Mouse (Mus musculus): ENCODE results near the gene Abcd4. TPM values are rescaled to one million over a fixed set of nuclear protein-coding genes. Genes with fewer than 3 reads are reported as not detected.

Abcd4 gene
- total RNA-seq (2021) = 10 to 100 TPM; 10.4 to 11.9 TPM
- long read RNA-seq, experiment 1, transcript Abcd4-201 (19 exons, 2,309 nt) = major isoform, 12 of 24 reads
- long read RNA-seq, experiment 1, partial matches to known transcripts = 0 of 24 reads
- long read RNA-seq, experiment 1, other reads (novel, unspliced or antisense) = 12 of 24 reads
- long read RNA-seq, experiment 2, transcript Abcd4-201 (19 exons, 2,309 nt) = major isoform, 7 of 11 reads
- long read RNA-seq, experiment 2, partial matches to known transcripts = 0 of 11 reads
- long read RNA-seq, experiment 2, other reads (novel, unspliced or antisense) = 4 of 11 reads

DNA sequence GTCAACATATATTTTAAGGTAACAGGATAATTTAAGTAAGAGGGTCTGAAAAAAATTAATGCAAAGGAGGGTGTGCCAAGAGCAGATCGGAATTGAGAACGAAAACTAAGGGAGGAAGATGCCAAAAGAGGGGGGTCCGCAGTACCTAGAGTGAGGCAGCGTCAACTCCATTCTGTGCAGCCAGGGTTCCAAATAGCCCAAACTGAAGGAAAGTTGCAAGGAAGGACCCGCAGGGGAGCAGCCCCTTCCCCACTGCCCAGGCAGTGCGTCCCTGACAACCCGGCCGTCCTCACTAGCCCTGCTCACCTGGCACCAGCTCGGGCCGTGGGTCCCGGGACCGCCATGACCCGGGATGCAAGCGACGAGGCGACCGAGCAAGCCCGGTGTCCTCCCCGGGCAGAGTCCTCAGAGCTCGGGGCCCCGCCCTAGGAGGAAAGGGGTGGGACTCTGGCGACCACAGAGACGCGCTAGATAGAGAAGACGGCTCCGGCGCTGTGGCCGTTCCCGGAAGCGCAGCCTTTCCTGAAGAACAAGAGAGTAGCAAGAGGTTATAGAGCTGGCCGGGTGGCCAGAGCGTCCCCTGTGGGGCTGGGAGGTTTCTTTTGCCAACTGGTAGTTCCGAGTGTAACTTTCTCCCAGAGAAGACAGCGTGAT is at the start of gene Abcd4:
Gene Abcd4, minus strand, starts transcription at position 437 of the 654 bp plus-strand sequence.
- intact Hi-C loops (cut with DNase I) = no loop called here
- DNase-seq (ENCODE audit: low spot score in 2 of 2) = peak; percentile 93

DNA sequence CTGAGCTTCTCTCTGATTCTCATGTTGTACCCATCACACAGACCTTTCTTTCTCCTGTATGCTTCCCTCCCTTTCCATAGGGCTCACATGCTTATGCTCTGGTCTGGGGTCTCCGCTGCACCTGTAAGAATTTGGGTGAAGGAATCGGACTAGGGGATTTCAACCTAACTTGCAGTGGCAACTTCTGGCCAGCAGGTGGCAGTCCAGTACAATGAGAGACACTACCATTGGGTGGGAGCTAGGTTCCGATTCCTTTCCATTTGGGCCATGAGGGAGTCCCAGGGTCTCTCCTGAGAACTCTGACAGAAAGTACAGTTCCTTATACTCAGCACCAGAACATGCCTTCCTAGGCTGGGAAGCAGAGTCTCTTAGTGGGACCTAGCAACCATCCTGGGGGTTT is 36.7 kb upstream of the Abcd4 start:
- DNase-seq (ENCODE audit: low spot score in 2 of 2) = peak; percentile 54 to 81
- intact Hi-C loops (cut with DNase I) = loop anchor here (1.0 to 5.0 kb wide), 2 partner anchors 43 to 101 kb away; partner anchors contain the start of gene Syndig1l

- intact Hi-C loops (cut with DNase I) = loop anchor here (5.0 kb wide), 1 partner anchor 47 kb away; the partner anchor contains the start of gene Syndig1l
- no peak for DNase-seq (ENCODE audit: low spot score in 2 of 2)
These were observed 33.0 kb upstream of the Abcd4 start for GRCm38 (mm10) chr12:84650234-84650633.

DNA sequence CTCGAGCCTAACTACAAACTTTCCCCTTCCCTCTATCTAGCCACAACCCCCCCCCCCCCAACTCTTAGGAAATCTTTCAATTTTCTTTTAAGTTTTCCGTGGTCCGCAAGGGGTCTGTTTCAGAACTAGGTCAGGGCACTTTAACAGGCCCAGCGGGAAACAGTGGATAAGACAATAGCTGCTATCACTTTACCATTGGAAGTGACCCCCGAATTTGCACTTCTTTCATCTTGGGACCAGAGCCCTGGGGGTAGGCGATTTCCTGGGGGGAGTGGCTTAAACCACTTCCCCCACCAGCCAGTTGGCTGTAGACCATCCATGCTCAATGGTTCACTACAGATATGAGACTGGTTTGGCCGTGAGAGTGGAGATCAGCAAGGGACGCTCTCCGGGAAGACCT is 23.4 kb upstream of the Abcd4 start, which contains the start of gene Vrtn:
Gene Vrtn, plus strand, starts transcription at position 366 of the 400 bp plus-strand sequence.
- intact Hi-C loops (cut with DNase I) = no loop called here
- DNase-seq (ENCODE audit: low spot score in 2 of 2) = no peak

GRCm38 (mm10) chr12:84640253-84640652 is 23.0 kb upstream of the Abcd4 start:
- DNase-seq (ENCODE audit: low spot score in 2 of 2) = no peak
- intact Hi-C loops (cut with DNase I) = no loop called here

GRCm38 (mm10) chr12:84631867-84632266 is 14.7 kb upstream of the Abcd4 start:
- intact Hi-C loops (cut with DNase I) = no loop called here
- no peak for DNase-seq (ENCODE audit: low spot score in 2 of 2)

- peak; percentile 11 to 24 for DNase-seq (ENCODE audit: low spot score in 2 of 2)
- intact Hi-C loops (cut with DNase I) = no loop called here
These were observed 7.9 kb upstream of the Abcd4 start for GRCm38 (mm10) chr12:84625116-84625515.

- intact Hi-C loops (cut with DNase I) = no loop called here
These were observed 7.4 kb upstream of the Abcd4 start for GRCm38 (mm10) chr12:84624601-84625000.

DNA sequence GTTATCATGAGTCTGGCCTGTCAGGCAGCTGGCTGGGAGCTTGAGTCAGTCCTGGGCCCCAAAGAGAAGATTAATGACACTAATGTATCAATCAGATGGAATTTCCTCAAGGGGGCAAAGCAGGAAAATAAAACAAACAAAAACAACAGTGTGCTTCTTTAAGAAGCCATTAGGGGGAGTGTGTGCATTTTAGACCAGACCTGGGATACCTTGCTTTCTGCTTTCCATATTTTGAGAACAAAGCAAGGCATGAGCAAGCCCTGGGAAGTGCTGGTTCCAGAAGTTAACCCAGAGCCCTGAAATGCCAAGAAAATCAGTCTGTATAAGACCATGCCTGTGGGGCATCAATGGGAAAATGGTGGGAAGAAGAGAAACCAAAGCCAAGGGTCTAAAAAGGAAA is 3.8 kb upstream of the Abcd4 start:
- DNase-seq (ENCODE audit: low spot score in 2 of 2) = no peak
- intact Hi-C loops (cut with DNase I) = no loop called here

More at GRCm38 (mm10) chr12:84624601-84625000, 7.4 kb upstream of the Abcd4 start:
- no peak for DNase-seq (ENCODE audit: low spot score in 2 of 2)

- intact Hi-C loops (cut with DNase I) = no loop called here
These were observed 450 bp upstream of the Abcd4 start for GRCm38 (mm10) chr12:84617663-84618062.

DNA sequence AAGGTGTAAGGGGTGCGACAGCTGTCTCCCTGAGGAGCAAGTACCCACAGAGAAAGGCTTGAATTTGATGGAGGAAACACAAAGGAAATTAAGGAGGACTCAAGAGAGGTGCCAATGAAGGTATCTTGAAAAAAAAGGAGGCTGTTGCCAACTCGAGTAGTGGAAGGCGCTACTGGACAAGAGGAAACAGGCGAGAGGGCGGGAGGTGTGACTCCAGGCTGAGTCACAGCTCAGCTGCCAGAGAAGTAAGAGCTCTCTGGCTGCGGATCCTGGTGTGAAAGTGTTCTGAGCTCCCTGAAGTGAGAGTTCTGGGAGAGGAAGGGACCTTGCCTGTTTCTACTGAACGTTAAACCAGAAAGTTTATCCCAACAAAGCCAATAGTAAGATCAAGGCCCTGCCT is 2.7 kb downstream of the Abcd4 start:
- intact Hi-C loops (cut with DNase I) = no loop called here
- peak; percentile 33 to 51 for DNase-seq (ENCODE audit: low spot score in 2 of 2)

More at GRCm38 (mm10) chr12:84617663-84618062, 450 bp upstream of the Abcd4 start:
- no peak for DNase-seq (ENCODE audit: low spot score in 2 of 2)

GRCm38 (mm10) chr12:84614001-84614400 is 3.2 kb downstream of the Abcd4 start:
- DNase-seq (ENCODE audit: low spot score in 2 of 2) = no peak
- intact Hi-C loops (cut with DNase I) = no loop called here

GRCm38 (mm10) chr12:84612518-84612917 is 4.7 kb downstream of the Abcd4 start:
- intact Hi-C loops (cut with DNase I) = no loop called here
- no peak for DNase-seq (ENCODE audit: low spot score in 2 of 2)

- intact Hi-C loops (cut with DNase I) = no loop called here
- DNase-seq (ENCODE audit: low spot score in 2 of 2) = no peak
These were observed 5.5 kb downstream of the Abcd4 start for GRCm38 (mm10) chr12:84611718-84612117.

- DNase-seq (ENCODE audit: low spot score in 2 of 2) = no peak
- intact Hi-C loops (cut with DNase I) = no loop called here
These were observed 11.4 kb downstream of the Abcd4 start for GRCm38 (mm10) chr12:84605860-84606259.

- intact Hi-C loops (cut with DNase I) = no loop called here
- no peak for DNase-seq (ENCODE audit: low spot score in 2 of 2)
These were observed 13.2 kb downstream of the Abcd4 start for GRCm38 (mm10) chr12:84604001-84604400.

GRCm38 (mm10) chr12:84598324-84598723 is 18.9 kb downstream of the Abcd4 start:
- intact Hi-C loops (cut with DNase I) = no loop called here
- no peak for DNase-seq (ENCODE audit: low spot score in 2 of 2)

- DNase-seq (ENCODE audit: low spot score in 2 of 2) = peak; percentile 96 to 98
- intact Hi-C loops (cut with DNase I) = loop anchor here (1.0 kb wide), 1 partner anchor 122 kb away; no protein-coding TSS in a partner anchor
These were observed 27.1 kb downstream of the Abcd4 start for GRCm38 (mm10) chr12:84589825-84590761.

- intact Hi-C loops (cut with DNase I) = no loop called here
- DNase-seq (ENCODE audit: low spot score in 2 of 2) = no peak
These were observed 35.9 kb downstream of the Abcd4 start for GRCm38 (mm10) chr12:84581285-84581684.

GRCm38 (mm10) chr12:84578440-84578770 is 38.8 kb downstream of the Abcd4 start:
- DNase-seq (ENCODE audit: low spot score in 2 of 2) = no peak
- intact Hi-C loops (cut with DNase I) = no loop called here

All from left cerebral cortex, postnatal 14 days (tissue).